Mouse (Mus musculus) G1E (cell line): Measurements from ENCODE around the gene Gif.

Experiments
- CTCF ChIP-seq: IDR thresholded peaks from 2 replicates; pipeline ENCODE4 v1.5.1; 2012; ENCODE audit warnings: low read depth, low read length, inconsistent platforms, mixed read lengths
- GATA1 ChIP-seq: IDR thresholded peaks from 2 replicates; pipeline ENCODE4 v1.6.1; 2012; ENCODE audit warnings: borderline replicate concordance, low read length, inconsistent platforms, mixed read lengths
- GATA2 ChIP-seq: IDR thresholded peaks from 2 replicates; pipeline ENCODE4 v1.6.1; 2012; ENCODE audit warnings: low read depth, low read length, inconsistent platforms, borderline replicate concordance
- POLR2AphosphoS5 ChIP-seq: IDR thresholded peaks from 2 replicates; pipeline ENCODE4 v1.6.1; 2012; ENCODE audit warnings: low read depth, low read length, inconsistent platforms; ENCODE audit not compliant: insufficient replicate concordance
- TAL1 ChIP-seq: conservative IDR thresholded peaks from 2 replicates; pipeline ENCODE4 v1.6.1; 2012; ENCODE audit warnings: low read depth, low read length, inconsistent platforms, mixed read lengths

GRCm38 (mm10) chr19:11804423-11804822, 57.1 kb downstream of the Gif start:
- no peak for TF ChIP-seq CTCF
- TF ChIP-seq GATA1: no peak
- TF ChIP-seq TAL1: no peak
- no peak for TF ChIP-seq GATA2
- no peak for TF ChIP-seq POLR2AphosphoS5
